Mouse (Mus musculus) ES-E14 (cell line): Measurements from ENCODE around the gene Npc2.

ENCODE experiments used
- HCFC1 ChIP-seq: IDR thresholded peaks from 2 replicates; pipeline ENCODE4 v1.6.1; 2012; ENCODE audit warnings: low read length, inconsistent platforms, borderline replicate concordance; ENCODE audit not compliant: insufficient read depth
- MAFK ChIP-seq: IDR thresholded peaks from 2 replicates; pipeline ENCODE4 v1.6.1; 2014; ENCODE audit warnings: mild to moderate bottlenecking, low read depth, low read length, inconsistent platforms; ENCODE audit not compliant: insufficient read depth
- ZC3H11A ChIP-seq: IDR thresholded peaks from 2 replicates; pipeline ENCODE4 v1.6.1; 2012; ENCODE audit warnings: low read depth, mild to moderate bottlenecking, inconsistent platforms, low read length, borderline replicate concordance

DNA sequence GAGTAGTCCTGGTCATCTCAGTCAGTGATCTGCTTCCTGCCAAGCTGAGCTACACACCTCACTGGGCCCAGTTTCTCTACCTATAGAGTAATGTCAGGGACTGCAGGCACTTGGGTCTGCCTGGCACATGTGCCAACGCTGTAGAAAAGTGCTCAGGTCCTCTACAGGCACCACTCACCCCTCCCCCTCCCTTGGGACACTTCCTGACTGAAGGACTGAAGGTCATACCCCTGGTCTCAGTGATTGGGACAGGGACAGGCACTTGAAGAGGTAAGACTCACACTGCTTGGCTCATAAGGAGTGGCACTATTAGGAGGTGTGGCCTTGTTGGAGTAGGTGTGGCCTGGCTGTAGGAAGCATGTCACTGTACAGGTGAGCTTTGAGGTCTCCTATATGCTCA lies 37.9 kb upstream of the Npc2 start:
- no peak for TF ChIP-seq MAFK
- no peak for TF ChIP-seq ZC3H11A
- TF ChIP-seq HCFC1 = no peak
